12 mouse cellular contexts compared by ENCODE assay signal in genomic region chr2:4119678-4120458, GRCm38 (mm10).
A peak's percentile ranks its signal among the peaks of the same experiment; 100 is the strongest.
DNase-seq lines count a peak whose midpoint lies in the region; ATAC-seq lines count a peak whose summit lies in the region.
"Had no signal": no experiment of that assay in that cellular context is flagged by ENCODE, and none has a peak within 500 bp of the region (broad histone marks: within the 10 kb centered on the region; RNA-seq: fewer than 3 reads in every experiment).

No protein-coding gene starts in this region.

- H3K27ac ChIP-seq in neural tube, embryonic 11.5 days (ENCODE audit: low read depth, low read length), result no peak overlapping the region
- H3K27ac ChIP-seq in forebrain, embryonic 16.5 days (ENCODE audit: low read length), result peak overlapping the region; percentile 19; the same call in 1 of the 2 replicates
- H3K27ac ChIP-seq: kidney, embryonic 15.5 days had no signal

- DNase-seq in neural tube, embryonic 11.5 days (ENCODE audit: low spot score), result peak; percentile 26
- DNase-seq in neural tube, embryonic 10.5 days (ENCODE audit: extremely low spot score, low spot score), result no peak
- peak; percentile 30 for DNase-seq in mesoderm, embryonic 11.5 days (ENCODE audit: low read depth, low spot score)
- DNase-seq in kidney, adult 18-20 months, result no peak
- no peak for DNase-seq in kidney, adult 8-10 months
- no peak for DNase-seq in layer of hippocampus, adult 8-10 months (ENCODE audit: low spot score in 2 of 2)
- DNase-seq: adrenal gland, adult 8-10 months; cerebellum, adult 18-20 months; liver, postnatal 0 days had no signal

- H3K4me1 ChIP-seq in neural tube, embryonic 11.5 days (ENCODE audit: control insufficient read depth, insufficient read depth, low read length), result no peaks in the 10 kb centered on the region
- H3K4me1 ChIP-seq in forebrain, embryonic 16.5 days (replicated peaks; ENCODE audit: control insufficient read depth, insufficient read depth, low read length), result peaks cover 10% of the 10 kb centered on the region
- H3K4me1 ChIP-seq: kidney, embryonic 15.5 days had no signal

- H3K27me3 ChIP-seq in neural tube, embryonic 11.5 days (ENCODE audit: control insufficient read depth, insufficient read depth, low read length), result no peaks in the 10 kb centered on the region
- H3K27me3 ChIP-seq in forebrain, embryonic 16.5 days (replicated peaks; ENCODE audit: control insufficient read depth, insufficient read depth, low read length), result no peaks in the 10 kb centered on the region
- H3K27me3 ChIP-seq: kidney, embryonic 15.5 days had no signal

- H3K9me3 ChIP-seq in neural tube, embryonic 11.5 days (ENCODE audit: control insufficient read depth, low read length), result no peaks in the 10 kb centered on the region
- no peaks in the 10 kb centered on the region for H3K9me3 ChIP-seq in forebrain, embryonic 16.5 days (ENCODE audit: control insufficient read depth, low read length)
- H3K9me3 ChIP-seq: G1E; kidney, embryonic 15.5 days had no signal

- H3K36me3 ChIP-seq in neural tube, embryonic 11.5 days (ENCODE audit: control insufficient read depth, insufficient read depth, low read length), result no peaks in the 10 kb centered on the region
- no peaks in the 10 kb centered on the region for H3K36me3 ChIP-seq in forebrain, embryonic 16.5 days (ENCODE audit: control insufficient read depth, insufficient read depth)
- H3K36me3 ChIP-seq: G1E; kidney, embryonic 15.5 days had no signal

- H3K9ac ChIP-seq in neural tube, embryonic 11.5 days (ENCODE audit: low read length), result no peak overlapping the region
- no peak overlapping the region for H3K9ac ChIP-seq in forebrain, embryonic 16.5 days (replicated peaks; ENCODE audit: low read depth, low read length)
- H3K9ac ChIP-seq: kidney, embryonic 15.5 days; liver, postnatal 0 days had no signal

- 46% methylated on average over 9 of the region's 9 CpGs for whole genome bisulfite sequencing in neural tube, embryonic 11.5 days
- WGBS in forebrain, embryonic 16.5 days, result 34% methylated on average over 9 of the region's 9 CpGs

- no peak; the same call in 1 of the 2 replicates for ATAC-seq in neural tube, embryonic 11.5 days (ENCODE audit: insufficient read depth, low FRiP score, low TSS enrichment)
- peak; percentile 89 for ATAC-seq in forebrain, embryonic 16.5 days
- ATAC-seq: liver, postnatal 0 days had no signal

- no peak overlapping the region for H3K4me3 ChIP-seq in neural tube, embryonic 11.5 days (ENCODE audit: low read depth, low read length)
- no peak overlapping the region for H3K4me3 ChIP-seq in forebrain, embryonic 16.5 days (replicated peaks; ENCODE audit: low read length)
- H3K4me3 ChIP-seq: kidney, embryonic 15.5 days had no signal

- H3K4me2 ChIP-seq in neural tube, embryonic 11.5 days (ENCODE audit: low read depth), result no peak overlapping the region
- no peak overlapping the region for H3K4me2 ChIP-seq in forebrain, embryonic 16.5 days (ENCODE audit: low read length)
- H3K4me2 ChIP-seq: kidney, embryonic 15.5 days had no signal

Comparison
In these comparisons a context has a peak if more than half of its experiments do, and no peak if none do; other contexts are left out.
1. DNase-seq: peak in neural tube, embryonic 11.5 days (single experiment) and mesoderm, embryonic 11.5 days (single experiment); none in neural tube, embryonic 10.5 days (single experiment), kidney, adult 18-20 months (single experiment), kidney, adult 8-10 months (0 of 2) and layer of hippocampus, adult 8-10 months (0 of 2).